Mouse (Mus musculus): ENCODE measurements at regions not wholly inside any gene's neighbourhood (a gene's known extent, or its start where the extent isn't known, plus 50 kb on each side); places are given as distances from the start of the nearest gene placed in this dataset.

- TF ChIP-seq CTCF (IDR thresholded peaks at IDR 0.05; ENCODE audit: borderline replicate concordance, insufficient read depth, low read length) (no peak), POLR2A (IDR thresholded peaks at IDR 0.05; ENCODE audit: low read depth, low read length) (no peak)
These were observed 63.0 kb upstream of the Chd1 start for GRCm38 (mm10) chr17:15641764-15642163.

Data from embryonic fibroblast, embryonic 13.5 days (primary cell).